Mouse (Mus musculus): ENCODE measurements around the gene Rsrp1. TPM values are rescaled to one million over a fixed set of nuclear protein-coding genes. Genes with fewer than 3 reads are reported as not detected.
A peak's percentile ranks its signal among the peaks of the same experiment; 100 is the strongest.

Gene Rsrp1
- total RNA-seq, 1 experiment from 2014 or later, result 177 TPM

GRCm38 (mm10) chr4:134921703-134922102, 1.7 kb upstream of the Rsrp1 start:
- no peak for ATAC-seq (replicated peaks; ENCODE audit: low read depth, poor library complexity, severe bottlenecking)

GRCm38 (mm10) chr4:134922111-134922924, 1.1 kb upstream of the Rsrp1 start:
- ATAC-seq (replicated peaks; ENCODE audit: low read depth, poor library complexity, severe bottlenecking), result no peak

GRCm38 (mm10) chr4:134922925-134923244, 507 bp upstream of the Rsrp1 start:
- ATAC-seq (replicated peaks; ENCODE audit: low read depth, poor library complexity, severe bottlenecking), result 0 out of 2 replicates have a peak, but pooled peaks have one; percentile 12

- ATAC-seq (replicated peaks; ENCODE audit: low read depth, poor library complexity, severe bottlenecking), result peak; percentile 40
Measured at GRCm38 (mm10) chr4:134924019-134924741, 788 bp downstream of the Rsrp1 start.

- ATAC-seq (replicated peaks; ENCODE audit: low read depth, poor library complexity, severe bottlenecking), result no peak
Measured at GRCm38 (mm10) chr4:134925206-134925605, 1.8 kb downstream of the Rsrp1 start.

- no peak for ATAC-seq (replicated peaks; ENCODE audit: low read depth, poor library complexity, severe bottlenecking)
Measured at GRCm38 (mm10) chr4:134927815-134928463, 4.5 kb downstream of the Rsrp1 start.

- no peak for ATAC-seq (replicated peaks; ENCODE audit: low read depth, poor library complexity, severe bottlenecking)
Measured at GRCm38 (mm10) chr4:134928464-134928836, 5.1 kb downstream of the Rsrp1 start.

- ATAC-seq (replicated peaks; ENCODE audit: low read depth, poor library complexity, severe bottlenecking), result 0 out of 2 replicates have a peak, but pooled peaks have one; percentile 10
Measured at GRCm38 (mm10) chr4:134929536-134929935, 6.1 kb downstream of the Rsrp1 start.

- ATAC-seq (replicated peaks; ENCODE audit: low read depth, poor library complexity, severe bottlenecking), result no peak
Measured at GRCm38 (mm10) chr4:134930190-134930589, 6.8 kb downstream of the Rsrp1 start.

GRCm38 (mm10) chr4:134930684-134931481, 7.5 kb downstream of the Rsrp1 start, which contains the start of gene Syf2:
Gene Syf2 (plus strand): TSS chr4:134930898.
- ATAC-seq (replicated peaks; ENCODE audit: low read depth, poor library complexity, severe bottlenecking), result peak; percentile 80

- no peak for ATAC-seq (replicated peaks; ENCODE audit: low read depth, poor library complexity, severe bottlenecking)
Measured at GRCm38 (mm10) chr4:134937240-134938176, 14.1 kb downstream of the Rsrp1 start.

GRCm38 (mm10) chr4:134939900-134940299, 16.5 kb downstream of the Rsrp1 start:
- no peak for ATAC-seq (replicated peaks; ENCODE audit: low read depth, poor library complexity, severe bottlenecking)

GRCm38 (mm10) chr4:134943758-134944538, 20.6 kb downstream of the Rsrp1 start:
- ATAC-seq (replicated peaks; ENCODE audit: low read depth, poor library complexity, severe bottlenecking), result no peak

- ATAC-seq (replicated peaks; ENCODE audit: low read depth, poor library complexity, severe bottlenecking), result peak; percentile 72
Measured at GRCm38 (mm10) chr4:134946024-134946744, 22.8 kb downstream of the Rsrp1 start.

GRCm38 (mm10) chr4:134950518-134951091, 27.2 kb downstream of the Rsrp1 start:
- ATAC-seq (replicated peaks; ENCODE audit: low read depth, poor library complexity, severe bottlenecking), result peak; percentile 68

GRCm38 (mm10) chr4:134954461-134954860, 31.1 kb downstream of the Rsrp1 start:
- ATAC-seq (replicated peaks; ENCODE audit: low read depth, poor library complexity, severe bottlenecking), result no peak

GRCm38 (mm10) chr4:134955196-134955595, 31.8 kb downstream of the Rsrp1 start:
- ATAC-seq (replicated peaks; ENCODE audit: low read depth, poor library complexity, severe bottlenecking), result no peak
